Mouse (Mus musculus): Measurements from ENCODE around the gene Tulp2.
A peak's percentile ranks its signal among the peaks of the same experiment; 100 is the strongest.
"Not testable (repeated sequence)": the region's sequence is repeated elsewhere in the genome, so short reads cannot be mapped to it uniquely, and the experiment has no call there.

Tulp2 gene

GRCm38 (mm10) chr7:45521728-45522184, 40.1 kb downstream of the Tulp2 start:
- DNase-seq (ENCODE audit: low spot score in 2 of 2) = peak; percentile 90 to 93

DNA sequence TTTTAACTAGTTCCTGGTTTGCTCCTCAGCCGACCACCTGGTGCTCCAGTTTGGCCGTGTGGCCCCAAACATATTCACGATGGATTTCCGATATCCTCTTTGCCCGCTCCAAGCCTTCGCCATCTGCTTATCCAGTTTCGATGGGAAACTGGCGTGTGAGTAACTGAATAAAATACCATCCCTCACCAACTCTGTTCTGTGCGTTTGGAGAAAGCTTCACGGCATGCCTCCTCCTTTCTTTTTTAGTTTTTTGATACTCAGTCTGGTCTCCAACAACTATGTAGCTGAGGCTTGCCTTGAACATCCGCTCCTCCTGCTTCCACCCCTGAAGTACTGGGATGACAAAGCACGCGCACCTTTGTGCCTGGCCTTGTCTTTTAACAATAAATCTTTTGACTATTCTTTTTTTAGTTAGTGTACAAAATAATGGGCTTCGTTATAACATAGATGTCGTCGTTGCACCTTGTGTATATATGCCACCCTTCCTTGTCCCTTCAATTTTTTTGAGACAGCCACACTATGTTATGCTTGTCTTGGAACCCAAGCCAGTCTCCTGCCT, 40.6 kb downstream of the Tulp2 start:
- no peak for DNase-seq (ENCODE audit: low spot score in 2 of 2)

DNA sequence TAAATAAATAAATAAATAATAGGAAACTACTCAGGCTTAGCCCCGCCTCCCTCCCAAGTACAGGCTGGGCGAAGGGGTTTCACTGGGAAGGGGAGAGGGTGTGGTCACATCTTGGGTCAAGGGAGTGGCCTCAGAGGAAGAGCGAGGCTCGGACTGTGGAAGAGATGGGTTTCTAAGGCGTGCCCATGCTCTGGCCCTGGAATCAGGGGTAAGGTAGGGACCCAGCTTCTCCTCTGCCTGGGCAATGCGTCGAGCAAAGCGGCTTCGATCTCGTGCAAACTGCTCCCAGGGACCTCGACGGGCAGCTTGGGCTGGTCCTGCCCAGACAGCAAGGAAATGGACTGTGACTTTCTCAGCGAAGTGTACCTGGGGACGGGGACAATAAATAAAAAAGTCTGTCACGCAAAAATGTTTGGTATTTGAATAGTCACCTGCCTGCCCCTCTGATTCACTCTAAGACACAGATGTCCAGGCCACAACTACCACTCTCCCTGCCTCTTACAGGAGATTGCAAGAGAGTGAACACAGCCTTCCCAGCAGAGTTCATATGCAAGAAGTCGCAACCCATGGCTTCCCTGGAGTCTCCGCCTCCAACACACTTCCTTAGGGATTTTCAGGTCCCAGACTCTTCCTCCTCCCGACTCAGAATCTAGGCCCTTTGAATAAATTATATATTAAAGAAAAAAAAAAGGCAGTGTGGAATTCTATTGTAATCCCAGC, 41.4 kb downstream of the Tulp2 start:
- peak in 1 of 2 experiments; percentile 37 for DNase-seq (ENCODE audit: low spot score in 2 of 2)

GRCm38 (mm10) chr7:45523678-45524170, 42.0 kb downstream of the Tulp2 start:
- no peak for DNase-seq (ENCODE audit: low spot score in 2 of 2)

DNA sequence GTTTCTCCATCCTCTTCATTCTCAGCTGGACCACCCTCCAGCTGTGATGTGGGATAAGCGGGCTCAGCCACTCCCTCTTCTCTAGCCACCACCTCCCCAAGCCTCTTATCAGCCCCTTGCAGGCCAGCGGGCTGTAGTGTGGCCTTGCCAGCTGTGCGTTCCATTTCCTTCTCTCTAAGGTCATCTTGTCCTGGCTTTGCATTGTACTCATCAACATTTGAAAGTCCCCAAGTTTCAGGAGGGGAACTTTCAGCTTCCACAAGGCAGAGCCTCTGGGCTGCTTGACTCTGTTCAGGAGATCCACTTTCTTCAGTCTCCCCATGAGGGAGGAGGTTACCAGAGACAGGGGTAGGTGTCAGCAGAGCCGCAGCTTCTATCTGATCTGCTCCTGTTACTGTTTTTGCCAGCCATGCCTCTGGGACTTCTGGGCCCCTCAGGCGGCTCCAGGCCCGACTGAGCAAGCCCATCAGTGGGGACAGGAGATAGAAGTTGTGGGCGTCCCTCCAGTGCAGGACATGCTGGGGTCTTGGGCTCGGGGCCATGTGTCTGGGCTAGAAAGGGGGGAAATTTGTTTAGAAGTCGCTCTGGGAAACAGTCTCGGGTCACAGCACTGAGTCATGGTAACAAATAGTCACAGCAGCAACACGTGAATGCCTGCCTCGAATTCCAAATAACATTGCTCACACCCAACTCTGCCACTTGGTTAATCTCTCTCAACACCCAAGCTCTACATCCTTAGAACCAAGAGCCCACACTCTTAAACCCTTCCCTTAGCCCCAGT, 43.4 kb downstream of the Tulp2 start:
- peak; percentile 73 to 82 for DNase-seq (ENCODE audit: low spot score in 2 of 2)

- peak; percentile 89 to 93 for DNase-seq (ENCODE audit: low spot score in 2 of 2)
Observed at GRCm38 (mm10) chr7:45525809-45526473, 44.3 kb downstream of the Tulp2 start, which contains the start of the genes Ppp1r15a and Plekha4. Ppp1r15a (minus strand) TSS chr7:45526268. Plekha4 (plus strand) TSS chr7:45526330.

GRCm38 (mm10) chr7:45526474-45527120, 44.9 kb downstream of the Tulp2 start:
- peak; percentile 46 to 60 for DNase-seq (ENCODE audit: low spot score in 2 of 2)

GRCm38 (mm10) chr7:45527169-45527568, 45.5 kb downstream of the Tulp2 start:
- DNase-seq (ENCODE audit: low spot score in 2 of 2) = not testable (repeated sequence)

GRCm38 (mm10) chr7:45529461-45529860, 47.8 kb downstream of the Tulp2 start:
- DNase-seq (ENCODE audit: low spot score in 2 of 2) = peak in 1 of 2 experiments; percentile 25

DNA sequence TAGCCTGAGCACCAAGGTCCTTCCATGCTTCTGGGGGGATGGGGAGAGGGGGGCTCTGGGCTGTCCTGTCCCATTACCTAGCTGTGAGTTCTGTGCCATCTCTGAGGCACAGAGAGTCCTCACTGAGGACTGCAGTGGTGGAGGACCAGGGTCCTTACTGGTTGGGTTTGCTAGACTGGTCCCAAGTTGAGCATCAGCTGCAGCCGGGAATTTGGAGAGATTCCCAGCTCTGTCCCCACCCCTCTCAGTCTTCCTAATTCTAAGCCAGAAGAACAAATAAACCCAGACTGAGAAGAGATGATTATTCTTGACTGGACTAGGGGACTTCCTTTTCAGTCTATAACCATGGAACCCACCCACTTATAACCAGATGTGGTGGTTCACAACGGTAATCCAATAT, 49.0 kb downstream of the Tulp2 start:
- no peak for DNase-seq (ENCODE audit: low spot score in 2 of 2)

DNA sequence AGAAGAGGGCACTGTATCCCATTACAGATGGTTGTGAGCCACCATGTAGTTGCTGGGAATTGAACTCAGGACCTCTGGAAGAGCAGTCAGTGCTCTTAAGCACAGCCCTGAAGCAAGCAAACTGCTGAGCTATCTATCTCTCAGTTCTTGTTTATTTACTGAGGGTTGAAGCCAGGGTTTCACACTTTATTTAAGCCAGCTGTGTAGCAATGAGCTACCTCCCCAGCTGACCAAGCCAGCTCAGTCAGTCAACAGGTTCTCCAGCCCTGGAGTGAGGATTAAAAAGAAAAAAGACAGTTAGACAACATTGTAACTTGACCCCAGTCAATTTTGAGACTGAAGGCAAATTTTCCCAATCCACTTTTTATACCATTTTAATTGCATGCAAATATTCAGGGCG, 54.0 kb downstream of the Tulp2 start:
- no peak for DNase-seq (ENCODE audit: low spot score in 2 of 2)

DNA sequence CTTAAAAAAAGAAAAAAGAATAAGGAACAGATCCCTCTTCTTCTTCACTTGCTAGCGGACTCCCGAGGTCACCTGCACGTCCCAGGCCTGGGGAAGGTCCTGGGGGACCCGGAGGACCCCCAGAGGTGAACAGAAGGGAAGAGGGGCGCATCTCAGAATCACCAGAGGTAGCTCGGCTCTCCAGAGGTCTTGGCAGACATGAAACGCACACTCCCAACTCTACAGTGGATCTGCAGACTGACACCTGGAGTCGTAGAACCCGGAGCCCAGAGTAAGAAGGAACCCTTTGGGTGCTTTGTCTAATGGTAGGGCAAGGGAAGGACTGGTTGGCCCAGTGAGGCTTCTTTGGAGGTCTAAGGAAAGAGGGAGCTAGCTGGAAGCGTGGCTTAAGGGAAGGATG, 55.9 kb downstream of the Tulp2 start:
- DNase-seq (ENCODE audit: low spot score in 2 of 2) = no peak

DNA sequence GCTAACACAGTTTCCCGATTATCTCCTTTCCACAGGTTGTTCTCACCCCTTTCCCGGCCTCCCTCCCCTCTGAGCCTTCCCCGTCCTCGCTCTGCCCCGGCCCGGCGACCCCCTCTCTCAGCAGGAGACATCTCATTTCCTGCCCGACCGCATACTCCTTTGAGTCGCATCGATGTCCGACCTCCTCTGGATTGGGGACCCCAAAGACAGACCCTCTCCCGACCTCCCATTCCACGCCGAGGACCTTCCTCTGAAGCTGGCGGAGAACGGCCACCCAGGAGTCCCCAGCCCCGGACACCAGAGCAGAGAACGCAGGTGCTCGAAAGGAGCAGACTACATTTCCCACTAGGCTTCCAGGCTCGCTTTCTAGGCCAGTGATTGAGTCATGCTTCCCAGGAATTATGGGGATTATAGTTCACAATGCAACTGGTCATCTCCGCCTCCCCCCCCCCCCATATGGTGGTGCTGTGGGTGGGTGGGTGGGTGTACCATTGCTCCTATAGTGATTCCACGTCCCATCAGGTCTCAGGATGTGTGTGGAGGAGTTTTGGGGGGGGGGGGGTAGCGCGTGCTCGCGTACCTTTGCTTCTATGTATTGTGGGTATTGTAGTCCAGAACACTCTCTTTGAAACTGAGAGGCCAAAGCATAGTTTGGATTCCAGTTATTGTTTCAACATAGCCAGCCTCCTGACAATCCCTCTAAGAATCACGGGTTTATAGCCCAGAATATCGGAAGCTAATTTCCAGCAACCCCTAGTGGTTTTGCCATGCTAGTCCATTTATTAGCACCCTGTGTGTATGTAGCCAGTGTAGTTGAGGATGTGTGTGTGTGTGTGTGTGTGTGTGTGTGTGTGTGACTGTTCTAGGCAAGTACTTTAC, 56.7 kb downstream of the Tulp2 start:
- no peak for DNase-seq (ENCODE audit: low spot score in 2 of 2)

DNA sequence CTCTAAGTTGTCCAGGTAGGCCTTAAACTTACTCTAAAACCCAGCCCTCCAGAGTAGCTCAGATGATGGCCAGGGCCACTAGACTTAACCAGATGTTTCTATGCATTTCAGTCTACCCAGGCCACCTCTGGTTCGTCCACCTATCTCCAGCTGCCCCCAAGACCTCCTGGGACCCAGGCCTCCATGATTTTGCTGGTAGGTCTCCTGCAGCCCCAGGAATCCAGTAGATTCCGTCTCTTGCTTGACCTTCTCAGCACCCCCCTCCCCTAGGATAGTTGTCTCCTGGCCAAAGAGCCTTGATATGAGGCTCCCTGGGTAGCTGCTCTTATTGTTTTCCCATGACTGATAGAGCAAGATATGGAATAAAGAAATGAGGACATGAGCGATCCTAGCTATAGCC, 57.4 kb downstream of the Tulp2 start:
- no peak for DNase-seq (ENCODE audit: low spot score in 2 of 2)

GRCm38 (mm10) chr7:45540213-45540612, 58.5 kb downstream of the Tulp2 start:
- DNase-seq (ENCODE audit: low spot score in 2 of 2) = no peak

DNA sequence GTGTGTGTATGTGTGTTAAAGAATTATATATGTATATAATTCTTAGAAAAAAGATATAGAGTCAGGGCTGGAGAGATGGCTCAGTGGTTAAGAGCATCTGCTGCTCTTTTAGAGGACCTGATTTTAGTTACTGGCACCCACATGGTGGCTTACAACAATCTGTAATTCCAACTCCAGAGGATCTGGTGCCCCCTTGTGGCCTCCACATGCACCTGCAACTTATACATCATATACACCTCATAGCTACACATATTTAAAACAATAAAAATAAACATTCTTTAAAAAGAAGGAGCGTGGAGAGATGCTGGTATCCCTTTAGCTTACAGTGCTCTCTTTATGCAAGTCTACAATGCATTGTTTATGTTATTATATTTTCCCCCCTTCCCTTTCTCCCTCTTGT, 62.8 kb downstream of the Tulp2 start:
- DNase-seq (ENCODE audit: low spot score in 2 of 2) = no peak

GRCm38 (mm10) chr7:45549641-45550436, 68.2 kb downstream of the Tulp2 start:
- DNase-seq (ENCODE audit: low spot score in 2 of 2) = no peak

DNA sequence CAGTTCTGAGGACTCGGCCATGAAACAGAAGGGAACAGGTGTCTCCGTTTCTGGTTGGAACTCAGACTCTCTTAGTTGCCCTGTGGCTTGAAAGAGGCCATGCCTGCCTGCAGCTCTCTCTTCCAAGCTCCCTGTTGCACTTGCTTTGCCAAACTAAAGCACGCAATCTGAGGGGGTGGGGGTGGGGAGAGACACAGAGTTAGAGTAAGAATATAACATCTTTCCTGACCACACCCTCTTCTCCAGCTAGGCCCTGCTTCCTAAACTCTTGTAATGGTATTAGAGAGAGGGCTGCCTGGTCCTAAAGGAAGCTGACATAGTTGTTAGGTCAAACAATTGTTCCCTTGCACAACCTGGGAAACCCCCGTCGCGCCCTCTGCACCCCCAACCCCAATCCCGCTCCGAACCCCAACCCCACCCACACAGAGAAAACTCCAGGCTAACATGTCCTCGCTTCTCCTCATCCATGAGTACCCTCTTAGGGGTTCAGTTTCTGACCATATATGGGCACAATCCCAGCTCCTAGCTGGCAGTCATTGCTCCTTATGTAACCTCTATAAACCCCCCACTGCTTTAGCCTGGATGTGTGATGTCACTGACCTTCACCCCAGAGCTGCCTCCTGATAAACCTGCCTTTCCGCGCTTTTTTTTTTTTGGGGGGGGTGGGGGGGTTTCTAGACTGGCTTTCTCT, 69.3 kb downstream of the Tulp2 start:
- DNase-seq (ENCODE audit: low spot score in 2 of 2) = no peak

GRCm38 (mm10) chr7:45551512-45551883, 69.8 kb downstream of the Tulp2 start:
- no peak for DNase-seq (ENCODE audit: low spot score in 2 of 2)
